Mouse (Mus musculus) mouse embryonic stem cell (cell line): Measurements from ENCODE around the gene Zg16.

Source experiments
- in situ Hi-C, 2 experiments: fragments of 300-500 bp; cut with MboI; formaldehyde crosslinking; loops; 1 replicate in 1 of 2; 3 replicates in 1 of 2; pipeline ENCODE4 v1.14.3; 2019 to 2020; ENCODE audit warnings: low sequenced_read_pairs in 2 of 2, low pct_unique_long_range_greater_than_20kb in 1 of 2, mixed read lengths in 1 of 2; ENCODE audit not compliant: unreplicated experiment in 1 of 2

Zg16 gene

GRCm38 (mm10) chr7:127016081-127016480, 71.0 kb downstream of the Zg16 start:
- in situ Hi-C loops = no loop called here

- in situ Hi-C loops = no loop called here
These were observed 72.1 kb downstream of the Zg16 start for GRCm38 (mm10) chr7:127014993-127015392.

DNA sequence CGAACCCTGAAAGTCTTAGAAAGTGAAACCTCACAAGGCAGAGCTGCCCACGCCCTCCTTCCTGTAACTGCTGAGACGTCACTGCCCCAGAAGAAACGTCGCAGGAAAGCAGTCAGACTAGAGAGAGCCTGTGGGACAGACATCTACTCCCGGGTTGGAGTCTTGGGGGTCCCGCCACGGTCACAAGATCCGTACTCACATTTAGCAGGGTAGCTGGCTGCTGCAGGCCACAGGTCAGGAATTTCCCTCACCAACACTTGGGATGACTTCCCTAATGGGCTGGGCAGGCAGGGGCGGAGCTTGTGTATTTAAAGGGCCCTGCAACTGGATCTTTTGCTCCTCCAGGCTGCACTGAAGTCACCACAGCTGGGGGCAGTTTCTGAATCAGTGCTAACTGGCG, 72.8 kb downstream of the Zg16 start, which contains the start of gene Mvp:
Gene Mvp (minus strand): TSS at position 302 of the 400 bp plus-strand sequence.
- in situ Hi-C loops = no loop called here

GRCm38 (mm10) chr7:127013385-127013784, 73.7 kb downstream of the Zg16 start:
- in situ Hi-C loops = no loop called here

DNA sequence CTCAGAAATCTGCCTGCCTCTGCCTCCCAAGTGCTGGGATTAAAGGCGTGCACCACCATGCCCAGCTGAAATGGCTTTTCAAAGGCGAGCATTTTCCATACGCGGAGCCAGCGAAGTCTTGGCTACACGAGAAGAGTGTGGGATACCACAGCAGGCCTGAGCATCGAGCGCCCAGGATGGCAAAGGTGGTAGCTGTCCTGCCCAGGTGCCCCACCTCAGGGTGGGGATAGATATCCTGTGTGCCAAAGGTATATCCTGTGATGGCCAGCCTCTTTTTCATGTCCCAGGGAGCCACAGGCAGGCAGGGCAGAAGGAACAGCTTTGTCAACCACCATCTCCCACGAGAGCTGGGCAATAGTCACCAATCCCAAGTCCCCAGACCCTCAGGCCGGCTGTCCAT, 74.3 kb downstream of the Zg16 start:
- in situ Hi-C loops = no loop called here

DNA sequence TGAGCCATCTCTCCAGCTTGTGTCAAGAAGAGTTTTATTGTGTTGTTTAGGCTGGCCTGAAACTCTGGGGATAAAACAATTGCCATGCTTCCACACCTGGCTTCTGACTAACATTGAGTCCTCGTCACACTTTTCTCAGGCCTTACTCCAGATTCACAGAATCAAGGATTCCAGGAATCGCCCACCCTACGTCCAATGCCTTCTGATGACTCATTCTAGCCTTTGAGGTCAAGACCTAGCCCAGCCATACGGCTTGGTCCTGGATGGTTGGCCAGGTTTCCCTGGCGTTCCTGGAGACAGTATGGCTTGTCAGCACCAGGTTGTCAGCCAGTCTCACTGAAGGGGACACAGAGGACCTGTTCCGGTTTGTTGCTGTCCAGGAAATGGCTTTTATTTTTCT, 74.8 kb downstream of the Zg16 start:
- in situ Hi-C loops = no loop called here

DNA sequence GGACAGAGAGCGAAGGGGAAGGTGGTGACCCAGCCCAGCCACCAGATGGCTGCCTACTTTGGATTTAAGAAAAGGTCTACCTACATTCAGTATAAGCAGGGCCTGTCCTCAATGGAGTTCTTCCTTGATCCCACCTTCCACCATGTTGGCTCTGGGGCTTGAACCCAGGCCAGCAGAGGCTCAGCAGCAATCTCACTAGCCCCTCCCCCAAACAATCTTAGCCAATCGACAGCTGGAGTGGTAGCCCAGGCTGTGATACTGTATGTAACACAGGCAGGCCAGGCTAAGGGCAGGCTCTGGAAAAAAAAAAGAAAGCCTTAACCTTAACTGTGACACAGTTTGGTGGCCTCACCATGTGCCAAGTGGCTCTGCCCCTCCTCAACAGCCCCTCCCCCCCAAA, 75.4 kb downstream of the Zg16 start:
- in situ Hi-C loops = no loop called here

- in situ Hi-C loops = no loop called here
These were observed 76.1 kb downstream of the Zg16 start for GRCm38 (mm10) chr7:127011051-127011450.

- in situ Hi-C loops = no loop called here
These were observed 77.6 kb downstream of the Zg16 start for GRCm38 (mm10) chr7:127009307-127010085.

DNA sequence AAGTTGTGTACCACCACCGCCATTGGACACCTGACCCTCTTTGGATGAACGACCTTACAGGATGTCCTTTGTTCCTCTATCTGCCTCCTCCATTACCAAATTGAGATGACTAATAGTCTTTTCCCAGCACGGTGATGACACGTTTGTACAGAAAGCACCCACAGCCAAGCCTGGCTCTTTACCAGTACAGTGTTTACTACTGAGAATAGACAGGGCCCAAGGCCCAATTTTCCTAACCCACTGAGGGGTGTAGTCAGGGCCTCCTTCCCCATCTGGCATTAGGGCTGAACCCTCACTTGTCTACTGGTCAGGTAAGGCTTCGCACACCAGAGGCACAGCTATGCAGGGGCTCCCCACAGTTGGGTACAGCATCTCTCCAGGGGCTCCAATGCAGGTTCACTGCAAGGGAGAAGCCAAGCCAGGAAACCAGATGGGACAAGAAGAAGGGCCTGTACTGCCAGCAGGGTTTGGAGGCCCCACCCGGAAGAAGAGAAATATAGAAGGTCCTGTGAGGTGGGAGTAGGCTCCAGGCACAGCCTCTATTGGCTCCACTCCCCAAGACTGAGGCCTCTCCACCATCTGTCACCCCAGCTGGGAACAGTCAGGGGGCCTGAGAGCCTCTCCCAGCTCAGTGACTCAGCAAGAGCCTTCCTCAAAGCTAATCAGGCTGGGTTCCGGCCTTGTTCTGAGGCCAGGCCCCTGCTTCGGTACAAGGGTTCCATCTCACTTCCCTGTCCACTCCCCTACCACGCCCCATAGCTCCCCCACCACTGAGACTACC, 78.7 kb downstream of the Zg16 start:
- in situ Hi-C loops = no loop called here

DNA sequence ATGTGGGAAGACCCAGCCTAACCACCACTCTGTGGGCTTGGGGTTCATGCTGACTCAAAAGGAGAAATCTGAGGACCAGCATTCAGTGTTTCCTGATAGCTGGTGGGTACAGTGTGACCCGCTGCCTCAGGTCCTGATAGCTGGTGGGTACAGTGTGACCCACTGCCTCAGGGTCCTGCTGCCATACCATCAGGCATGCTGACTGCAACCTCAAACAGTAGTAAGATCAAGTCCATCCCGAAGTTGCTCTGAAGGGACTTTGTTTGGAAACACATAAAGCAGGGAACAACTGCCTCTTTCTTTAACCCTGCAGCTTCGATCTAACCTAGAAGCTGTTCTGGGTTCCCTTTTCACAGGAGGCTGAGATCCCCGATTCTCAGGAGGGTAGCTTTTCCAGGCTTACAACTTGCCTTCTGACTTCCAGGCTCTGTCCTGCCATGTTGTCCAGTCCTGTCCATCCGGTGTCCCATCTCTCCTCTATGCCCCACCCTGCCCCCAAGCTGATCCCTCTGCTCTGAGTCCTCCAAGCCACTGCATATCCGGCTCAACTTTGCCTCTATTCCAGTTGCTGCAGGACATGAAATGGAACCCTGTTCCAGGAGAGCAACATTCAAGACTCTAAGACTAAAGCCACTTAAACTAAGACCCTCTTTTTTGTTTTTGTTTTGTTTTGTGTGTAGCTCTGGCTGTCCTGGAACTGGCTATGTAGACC, 79.7 kb downstream of the Zg16 start:
- in situ Hi-C loops = no loop called here

GRCm38 (mm10) chr7:127004122-127004875, 82.8 kb downstream of the Zg16 start:
- in situ Hi-C loops = no loop called here

- in situ Hi-C loops = no loop called here
These were observed 83.5 kb downstream of the Zg16 start for GRCm38 (mm10) chr7:127003620-127004019.
